Mouse (Mus musculus) lung, embryonic 15.5 days (tissue): ENCODE results near the gene Numbl. TPM values are rescaled to one million over a fixed set of nuclear protein-coding genes. Genes with fewer than 3 reads are reported as not detected.

ENCODE experiments used
- ATAC-seq: fragments of 200-750 bp; cut with Nextera tagmentation; 2 replicates; pipeline ENCODE4 v1.8.0; 2017; ENCODE audit warnings: moderate number of reproducible peaks, borderline replicate concordance; ENCODE audit not compliant: low FRiP score, low TSS enrichment; ENCODE audit errors: extremely low read depth
- H3K27ac ChIP-seq: fragments of 300-500 bp; sonication (generic); 2 replicates; pipeline ENCODE4 v1.5.1; 2015; ENCODE audit warnings: moderate library complexity, mild to moderate bottlenecking, inconsistent platforms
- H3K27me3 ChIP-seq: fragments of 300-500 bp; sonication (generic); 2 replicates; pipeline ENCODE4 v1.6.1; 2015; ENCODE audit warnings: inconsistent platforms
- H3K36me3 ChIP-seq: fragments of 300-500 bp; sonication (generic); 2 replicates; pipeline ENCODE4 v1.6.1; 2015; ENCODE audit warnings: inconsistent platforms
- H3K4me1 ChIP-seq: fragments of 300-500 bp; sonication (generic); 2 replicates; pipeline ENCODE4 v1.6.1; 2015; ENCODE audit warnings: inconsistent platforms
- H3K4me2 ChIP-seq: fragments of 300-500 bp; sonication (generic); 2 replicates; pipeline ENCODE4 v1.6.1; 2015; ENCODE audit warnings: inconsistent platforms, mild to moderate bottlenecking, moderate library complexity
- H3K4me3 ChIP-seq: fragments of 300-500 bp; sonication (generic); 2 replicates; pipeline ENCODE4 v1.5.1; 2015; ENCODE audit warnings: mild to moderate bottlenecking, inconsistent platforms
- H3K9ac ChIP-seq: fragments of 300-500 bp; sonication (generic); 2 replicates; pipeline ENCODE4 v1.6.1; 2015; ENCODE audit warnings: inconsistent platforms
- H3K9me3 ChIP-seq: fragments of 300-500 bp; sonication (generic); 2 replicates; pipeline ENCODE4 v1.6.1; 2016; ENCODE audit warnings: inconsistent platforms
- WGBS: fragments of 180-500 bp; shearing (Covaris S2); methylation state at CpG from one replicate; pipeline ENCODE4 v1.1.7; 2015; 5-methylcytosine and 5-hydroxymethylcytosine counted together
- polyA plus RNA-seq: library from polyadenylated mRNA; unstranded; fragments of >200 nt; fragmentation: Nextera tagmentation; extraction: Ambion mirVana; gene quantifications from 2 replicates; pipeline ENCODE4 v1.2.1, GENCODE M21; 2015

Numbl gene
- polyA plus RNA-seq, 1 experiment from 2014 or later = 23.8 TPM

DNA sequence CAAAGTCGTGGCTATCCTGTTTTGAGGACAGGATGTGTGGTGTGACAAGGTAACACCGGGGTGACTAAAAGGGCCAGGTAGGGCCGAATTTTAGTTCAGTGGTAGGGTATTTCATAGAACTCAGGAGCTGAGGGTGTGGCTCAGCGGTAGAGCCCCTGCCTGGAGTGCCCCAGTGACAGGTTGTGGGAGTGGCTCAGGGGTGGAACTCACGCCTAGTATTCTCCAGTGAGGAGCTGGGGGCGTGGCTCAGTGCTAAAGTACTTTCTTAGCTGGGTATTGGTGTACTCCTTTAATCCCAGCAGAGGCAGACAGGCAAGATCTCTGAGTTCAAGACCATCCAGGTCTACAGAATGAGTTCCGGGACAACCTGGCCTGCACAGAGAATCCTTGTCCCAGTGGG lies 17.8 kb downstream of the Numbl start:
- Histone ChIP-seq H3K4me2 (no peak overlapping the region), H3K27me3 (no peaks in the 10 kb centered on the region), H3K9me3 (no peaks in the 10 kb centered on the region), H3K27ac (no peak overlapping the region), H3K4me1 (0 out of 2 replicates have a peak, but pooled peaks cover 3% of the 10 kb centered on the region), H3K9ac (no peak overlapping the region), H3K36me3 (peaks cover 71% of the 10 kb centered on the region), H3K4me3 (no peak overlapping the region)
- ATAC-seq = no peak; the same call in 1 of the 2 replicates
- 59% methylated on average over 7 of the region's 7 CpGs for WGBS

DNA sequence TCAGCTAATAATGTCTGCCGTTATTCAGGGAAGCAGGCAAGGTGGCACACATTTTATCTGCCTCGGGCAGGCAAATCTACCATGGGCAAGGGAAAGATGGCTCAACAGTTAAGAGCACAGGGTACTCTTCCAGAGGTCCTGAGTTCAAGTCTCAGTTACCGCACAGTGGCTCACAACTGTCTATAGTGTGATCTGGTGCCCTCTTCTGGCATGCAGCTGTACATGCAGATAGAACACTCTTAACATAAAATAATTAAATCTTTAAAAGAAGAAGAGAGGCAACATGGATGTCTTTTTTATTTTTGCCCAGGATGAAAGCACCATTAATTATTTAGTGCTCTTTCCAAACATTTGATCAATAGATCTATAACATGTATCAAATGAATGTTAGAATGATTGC lies 19.0 kb downstream of the Numbl start:
- Histone ChIP-seq H3K36me3 (peaks cover 67% of the 10 kb centered on the region), H3K4me1 (0 out of 2 replicates have a peak, but pooled peaks cover 3% of the 10 kb centered on the region), H3K4me3 (no peak overlapping the region), H3K9me3 (no peaks in the 10 kb centered on the region), H3K9ac (no peak overlapping the region), H3K27ac (no peak overlapping the region), H3K27me3 (no peaks in the 10 kb centered on the region), H3K4me2 (no peak overlapping the region)
- WGBS = 89% methylated on average over 3 of the region's 3 CpGs
- ATAC-seq = no peak

DNA sequence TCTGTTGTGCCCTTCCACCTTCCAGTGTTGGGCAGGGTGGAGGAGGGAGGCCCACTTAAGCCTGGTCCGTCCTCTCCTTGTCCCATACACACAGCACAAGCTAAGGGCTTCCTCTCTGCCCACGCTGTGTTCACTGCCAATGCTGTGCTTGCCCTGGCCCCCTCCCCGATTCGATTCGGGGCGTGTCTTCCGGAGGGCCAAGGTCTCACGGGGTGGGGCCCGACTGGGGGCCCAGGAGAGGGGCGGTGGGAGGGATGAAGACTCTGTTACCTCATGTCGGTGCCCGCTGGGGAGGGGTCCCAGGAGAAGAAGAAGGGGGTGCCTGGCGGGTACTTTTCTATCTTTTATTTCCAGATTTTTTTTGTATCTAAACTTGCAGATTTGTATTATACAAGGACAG lies 23.5 kb downstream of the Numbl start:
- Histone ChIP-seq H3K27me3 (no peaks in the 10 kb centered on the region), H3K36me3 (peaks cover 39% of the 10 kb centered on the region), H3K4me2 (no peak overlapping the region), H3K9me3 (no peaks in the 10 kb centered on the region), H3K9ac (no peak overlapping the region), H3K27ac (no peak overlapping the region), H3K4me3 (no peak overlapping the region), H3K4me1 (peaks cover 10% of the 10 kb centered on the region)
- WGBS = 75% methylated on average over 13 of the region's 13 CpGs
- no peak for ATAC-seq

DNA sequence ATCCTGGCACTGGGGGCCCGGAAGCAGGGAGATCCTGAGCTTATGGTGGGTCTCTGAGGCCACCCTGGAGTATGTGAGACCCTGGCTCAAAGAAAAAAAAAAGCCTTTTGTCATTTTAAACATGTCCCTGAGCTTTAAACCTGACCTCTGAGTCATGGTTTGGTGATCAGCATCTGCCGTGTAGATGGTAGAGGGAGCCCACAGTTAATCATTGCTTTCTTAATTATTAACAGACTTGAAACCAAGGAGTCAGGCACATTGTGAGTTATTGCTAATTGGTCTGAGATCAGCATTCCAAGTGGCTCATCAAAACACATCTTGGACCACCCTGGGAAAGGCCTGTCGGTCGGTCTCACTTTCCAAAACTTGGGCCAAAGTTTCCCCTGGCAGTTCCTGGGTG lies 24.0 kb downstream of the Numbl start:
- Histone ChIP-seq H3K4me3 (no peak overlapping the region), H3K27ac (no peak overlapping the region), H3K4me1 (peaks cover 10% of the 10 kb centered on the region), H3K36me3 (peaks cover 35% of the 10 kb centered on the region), H3K4me2 (no peak overlapping the region), H3K9ac (no peak overlapping the region), H3K9me3 (no peaks in the 10 kb centered on the region), H3K27me3 (no peaks in the 10 kb centered on the region)
- WGBS = 72% methylated on average over 4 of the region's 4 CpGs
- ATAC-seq = no peak

DNA sequence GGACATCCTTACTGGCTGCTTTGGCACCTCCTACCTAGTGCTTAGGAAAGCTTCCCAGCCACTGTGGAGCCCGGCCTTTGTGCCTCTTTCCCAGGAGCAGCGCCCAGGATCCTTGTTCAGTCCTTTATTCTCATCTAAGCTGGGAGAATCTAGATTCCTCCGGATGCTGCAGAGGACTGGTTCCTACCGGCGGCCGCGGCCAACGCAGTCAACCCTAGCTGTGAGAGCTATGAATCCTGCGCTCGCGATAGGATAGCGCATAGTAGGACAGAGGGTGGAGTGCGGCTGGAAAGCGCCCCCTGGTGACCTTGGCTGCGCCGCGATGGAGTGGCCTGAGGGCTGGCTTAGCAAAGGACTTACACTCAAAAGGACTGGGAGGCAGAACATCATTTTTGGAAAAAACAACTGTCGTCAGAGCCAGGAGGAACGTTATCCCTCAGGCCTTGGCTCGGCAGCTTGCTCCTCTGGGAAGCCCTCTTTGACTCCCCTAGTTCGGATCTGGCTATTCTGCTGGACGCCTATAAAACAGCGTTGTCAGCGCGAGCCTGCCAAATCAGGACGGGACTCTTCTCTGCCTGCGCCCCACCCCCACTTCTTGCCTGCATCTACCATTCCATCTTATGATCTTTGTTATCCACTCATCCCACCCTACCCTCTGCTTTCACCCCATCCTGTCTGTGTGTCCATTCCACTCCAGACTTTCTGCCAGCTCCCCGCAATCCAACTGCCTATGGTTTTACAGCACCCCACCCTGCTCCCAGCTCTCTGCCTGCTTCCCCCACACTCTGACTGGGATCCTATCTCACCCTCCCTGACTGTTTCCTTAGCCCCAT lies 26.8 kb downstream of the Numbl start:
- 0 out of 2 replicates have a peak overlapping the region, but pooled peaks have one; percentile 0 for H3K9ac ChIP-seq
- H3K27ac ChIP-seq = peak overlapping the region; percentile 64
- H3K4me3 ChIP-seq = peak overlapping the region; percentile 11; the same call in 1 of the 2 replicates
- H3K4me2 ChIP-seq = peak overlapping the region; percentile 47
- H3K27me3 ChIP-seq = no peaks in the 10 kb centered on the region
- H3K4me1 ChIP-seq = peaks cover 10% of the 10 kb centered on the region
- peaks cover 14% of the 10 kb centered on the region for H3K36me3 ChIP-seq
- H3K9me3 ChIP-seq = no peaks in the 10 kb centered on the region
- ATAC-seq = peak; percentile 76; the same call in 1 of the 2 replicates
- 1% methylated on average over 28 of the region's 28 CpGs for WGBS

DNA sequence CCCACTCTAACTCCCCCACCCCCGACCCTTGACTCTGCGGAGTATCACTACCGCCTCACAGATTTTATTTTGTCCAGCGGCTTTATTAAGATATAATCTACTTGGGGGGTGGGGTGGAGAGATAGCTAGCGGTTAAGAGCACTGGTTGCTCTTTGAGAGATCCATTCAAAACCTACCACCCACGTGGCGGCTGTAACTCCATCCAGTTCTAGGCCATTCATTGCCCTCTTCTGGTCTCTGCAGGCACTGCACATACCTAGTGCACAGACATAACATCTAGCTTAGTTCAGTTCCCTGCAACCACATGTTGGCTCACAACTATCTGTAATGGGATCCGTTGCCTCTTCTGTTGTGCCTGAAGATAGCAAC lies 27.4 kb downstream of the Numbl start:
- Histone ChIP-seq H3K4me3 (peak overlapping the region; percentile 11; the same call in 1 of the 2 replicates), H3K36me3 (peaks cover 11% of the 10 kb centered on the region), H3K4me2 (peak overlapping the region; percentile 47), H3K9me3 (no peaks in the 10 kb centered on the region), H3K4me1 (peaks cover 10% of the 10 kb centered on the region), H3K27ac (peak overlapping the region; percentile 64; the same call in 1 of the 2 replicates), H3K9ac (no peak overlapping the region), H3K27me3 (no peaks in the 10 kb centered on the region)
- WGBS = 4% methylated on average over 8 of the region's 8 CpGs
- peak; percentile 77 for ATAC-seq

DNA sequence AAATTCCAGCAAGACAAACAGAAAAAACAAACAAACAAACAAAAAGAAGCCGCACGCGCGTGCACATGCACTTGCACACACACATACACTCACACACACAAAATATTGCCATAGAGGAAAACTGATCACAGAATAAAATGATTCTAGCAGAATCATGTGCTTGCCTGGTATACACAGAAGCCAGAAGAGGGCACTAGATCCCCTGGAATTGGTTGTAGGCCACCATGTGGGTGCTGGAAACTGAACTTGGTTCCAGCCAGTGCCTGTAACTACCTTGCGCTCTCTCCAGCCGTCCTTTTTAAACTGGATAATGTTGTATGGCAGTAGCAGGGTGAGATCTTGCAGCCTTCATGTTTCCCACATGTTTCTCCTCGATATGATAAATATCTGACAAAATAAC lies 30.5 kb downstream of the Numbl start:
- 86% methylated on average over 7 of the region's 7 CpGs for WGBS
- Histone ChIP-seq H3K9me3 (no peaks in the 10 kb centered on the region), H3K27me3 (no peaks in the 10 kb centered on the region), H3K27ac (no peak overlapping the region), H3K9ac (no peak overlapping the region), H3K4me3 (no peak overlapping the region), H3K4me2 (no peak overlapping the region), H3K4me1 (peaks cover 24% of the 10 kb centered on the region), H3K36me3 (no peaks in the 10 kb centered on the region)
- no peak for ATAC-seq

DNA sequence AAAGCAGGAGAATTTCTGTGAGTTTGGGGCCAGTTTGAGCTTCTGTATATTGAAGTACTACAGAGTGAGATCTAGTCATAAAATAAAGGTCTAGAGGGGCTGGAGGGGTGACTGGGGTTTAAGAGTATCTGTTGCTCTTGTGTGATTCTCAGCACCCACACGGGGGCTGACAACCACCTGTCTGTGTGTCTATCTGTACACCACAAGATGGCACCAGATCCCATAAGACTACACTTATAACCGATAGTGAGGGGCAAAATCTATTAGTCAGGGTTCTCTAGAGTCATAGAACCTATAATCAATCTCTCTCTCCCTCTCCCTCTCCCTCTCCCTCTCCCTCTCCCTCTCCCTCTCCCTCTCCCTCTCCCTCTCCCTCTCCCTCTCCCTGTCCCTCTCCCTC lies 32.3 kb downstream of the Numbl start:
- H3K9ac ChIP-seq = no peak overlapping the region

DNA sequence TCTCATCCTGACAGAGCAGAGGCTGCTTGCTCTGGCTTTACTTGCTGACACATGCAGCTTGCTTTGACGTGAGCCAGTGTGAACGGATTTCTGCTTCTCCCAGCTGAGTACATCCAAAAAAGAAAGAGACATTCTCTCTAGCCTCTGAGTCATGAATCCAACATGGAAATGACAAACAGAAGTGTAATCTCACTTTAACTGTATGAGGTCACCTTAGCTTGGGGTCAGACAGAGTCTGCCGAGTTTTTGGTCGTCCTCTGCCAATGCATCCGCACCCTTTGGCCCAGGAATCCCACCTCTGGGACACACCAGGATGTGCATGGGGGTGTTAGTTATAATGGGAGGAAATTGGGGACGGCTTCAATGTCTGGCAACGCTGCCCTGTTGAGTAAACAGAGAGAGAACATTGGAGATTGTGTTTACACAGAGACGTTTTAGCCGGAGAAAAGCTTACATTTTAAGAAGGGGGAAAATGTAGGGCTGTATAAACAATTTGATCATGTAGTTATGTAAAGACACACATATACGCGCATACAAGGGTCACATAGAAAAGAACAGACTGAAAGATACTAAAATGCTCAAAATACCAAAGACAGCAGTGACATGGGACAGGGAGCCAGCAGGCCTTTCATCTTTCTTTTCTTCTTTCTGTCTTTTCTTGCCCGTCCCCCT lies 33.7 kb downstream of the Numbl start:
- Histone ChIP-seq H3K4me2 (peak overlapping the region; percentile 4), H3K36me3 (no peaks in the 10 kb centered on the region), H3K4me1 (peaks cover 14% of the 10 kb centered on the region), H3K27ac (peak overlapping the region; percentile 93), H3K9me3 (no peaks in the 10 kb centered on the region), H3K4me3 (no peak overlapping the region), H3K27me3 (no peaks in the 10 kb centered on the region), H3K9ac (no peak overlapping the region)
- 11% methylated on average over 12 of the region's 12 CpGs for WGBS
- peak; percentile 86 for ATAC-seq

More for the DNA sequence above, 32.3 kb downstream of the Numbl start:
- no peak overlapping the region for H3K4me3 ChIP-seq
- no peaks in the 10 kb centered on the region for H3K9me3 ChIP-seq
- no peaks in the 10 kb centered on the region for H3K27me3 ChIP-seq
- no peak for ATAC-seq
- H3K4me2 ChIP-seq = no peak overlapping the region
- 60% methylated on average over 2 of the region's 2 CpGs for WGBS
- no peaks in the 10 kb centered on the region for H3K36me3 ChIP-seq
- peaks cover 15% of the 10 kb centered on the region for H3K4me1 ChIP-seq
- H3K27ac ChIP-seq = no peak overlapping the region

DNA sequence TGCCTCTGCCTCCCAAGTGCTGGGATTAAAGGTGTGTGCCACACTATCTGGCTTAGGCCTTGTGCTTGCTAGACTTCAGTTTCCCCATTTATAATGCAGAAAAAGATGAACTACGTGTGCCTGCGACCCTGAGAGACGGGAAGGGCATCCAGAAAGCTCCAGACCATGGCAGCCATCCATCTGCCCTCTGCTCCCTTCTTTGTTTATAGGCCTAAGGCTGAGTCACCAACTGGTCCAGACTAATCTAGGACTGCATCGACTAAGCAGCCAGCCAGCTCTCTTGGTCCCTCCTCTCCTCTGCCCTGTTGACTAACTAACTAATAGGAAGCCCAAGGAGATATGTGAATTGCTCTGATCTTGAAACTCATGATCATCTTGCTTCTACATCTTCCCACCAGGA lies 37.7 kb downstream of the Numbl start:
- Histone ChIP-seq H3K4me2 (no peak overlapping the region), H3K4me3 (no peak overlapping the region), H3K4me1 (peaks cover 14% of the 10 kb centered on the region), H3K27ac (no peak overlapping the region), H3K9me3 (no peaks in the 10 kb centered on the region), H3K36me3 (no peaks in the 10 kb centered on the region), H3K9ac (no peak overlapping the region), H3K27me3 (no peaks in the 10 kb centered on the region)
- no peak for ATAC-seq
- 50% methylated on average over 4 of the region's 4 CpGs for WGBS

DNA sequence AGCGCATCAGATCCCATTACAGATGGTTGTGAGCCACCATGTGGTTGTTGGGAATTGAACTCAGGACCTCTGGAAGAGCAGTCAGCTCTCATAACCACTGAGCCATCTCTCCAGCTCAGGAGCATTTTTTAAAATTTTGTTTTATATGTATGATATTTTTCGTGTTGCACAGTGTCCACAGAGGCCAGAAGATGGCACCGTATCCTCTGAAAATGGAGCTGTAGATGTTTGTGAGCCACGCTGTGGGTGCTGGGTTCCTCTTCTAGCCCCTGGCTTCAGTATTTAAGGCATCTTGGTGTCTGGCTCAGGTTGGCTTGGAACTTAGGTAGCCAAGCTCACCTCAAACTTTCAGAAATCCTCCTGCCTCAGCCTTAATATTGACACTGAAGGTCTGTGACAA lies 38.3 kb downstream of the Numbl start:
- H3K4me2 ChIP-seq = no peak overlapping the region
- no peak overlapping the region for H3K4me3 ChIP-seq
- H3K4me1 ChIP-seq = peaks cover 10% of the 10 kb centered on the region
- no peaks in the 10 kb centered on the region for H3K36me3 ChIP-seq
- no peaks in the 10 kb centered on the region for H3K9me3 ChIP-seq
- H3K27ac ChIP-seq = no peak overlapping the region
- WGBS = 92% methylated on average over 4 of the region's 4 CpGs
- ATAC-seq = no peak
- no peak overlapping the region for H3K9ac ChIP-seq
- no peaks in the 10 kb centered on the region for H3K27me3 ChIP-seq

DNA sequence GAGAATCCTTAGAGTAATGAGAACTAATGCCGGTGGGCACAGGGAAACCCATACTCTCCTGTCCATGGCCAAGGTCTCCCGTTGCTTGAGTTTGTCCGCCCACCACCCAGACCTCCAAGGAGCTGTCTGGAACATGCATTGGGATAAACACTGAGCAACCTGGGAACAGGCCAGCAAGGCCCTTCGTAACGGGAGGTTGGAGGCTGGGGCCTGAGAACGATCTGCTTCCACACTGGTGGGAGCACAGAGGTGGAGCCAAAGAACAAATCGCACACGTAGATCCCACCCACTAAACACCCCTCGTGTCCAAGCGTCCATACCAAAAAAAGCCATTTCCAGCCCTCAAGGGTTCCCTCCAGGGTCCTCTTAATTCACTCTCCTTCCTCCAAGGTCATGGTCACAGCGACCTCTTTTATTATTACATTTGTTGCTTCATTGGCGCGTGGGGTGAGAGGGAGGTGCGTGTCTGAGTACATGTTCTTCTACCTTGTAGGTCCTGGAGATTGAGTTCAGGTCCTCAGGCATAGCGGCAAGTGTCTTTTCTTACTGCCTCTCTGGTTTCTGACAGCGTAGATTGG lies 39.9 kb downstream of the Numbl start:
- H3K4me1 ChIP-seq = no peaks in the 10 kb centered on the region
- H3K4me2 ChIP-seq = no peak overlapping the region
- ATAC-seq = no peak
- H3K4me3 ChIP-seq = no peak overlapping the region
- no peak overlapping the region for H3K27ac ChIP-seq
- no peaks in the 10 kb centered on the region for H3K27me3 ChIP-seq
- no peak overlapping the region for H3K9ac ChIP-seq
- no peaks in the 10 kb centered on the region for H3K9me3 ChIP-seq
- H3K36me3 ChIP-seq = no peaks in the 10 kb centered on the region
- 74% methylated on average over 16 of the region's 16 CpGs for WGBS
